Mouse (Mus musculus): ENCODE measurements around the gene Rnf113a2.

- TF ChIP-seq CTCF (IDR thresholded peaks at IDR 0.05; ENCODE audit: low read depth) (no peak), EP300 (IDR thresholded peaks at IDR 0.05; ENCODE audit: low read depth) (no peak)
Observed at GRCm38 (mm10) chr12:84373831-84374481, 43.0 kb upstream of the Rnf113a2 start.

All from heart, postnatal 0 days (tissue).